Mouse (Mus musculus) testis, adult 2 months (tissue): ENCODE measurements around the gene Gipc2. TPM values are rescaled to one million over a fixed set of nuclear protein-coding genes. Genes with fewer than 3 reads are reported as not detected.

Source experiments
- H3K27ac ChIP-seq: fragments of 200-500 bp; 2 replicates; pipeline ENCODE4 v1.5.1; 2012; ENCODE audit warnings: low read depth, low read length; ENCODE audit not compliant: control insufficient read depth, insufficient read depth
- H3K27me3 ChIP-seq: fragments of 200-500 bp; 2 replicates; pipeline ENCODE4 v1.6.1; 2012; ENCODE audit warnings: mild to moderate bottlenecking, low read length, moderate library complexity; ENCODE audit not compliant: control insufficient read depth, insufficient read depth
- H3K36me3 ChIP-seq: fragments of 200-500 bp; 2 replicates; pipeline ENCODE4 v1.6.1; 2012; ENCODE audit warnings: mild to moderate bottlenecking, low read length; ENCODE audit not compliant: control insufficient read depth, insufficient read depth
- H3K4me1 ChIP-seq: fragments of 200-500 bp; 2 replicates; pipeline ENCODE4 v1.6.1; 2012; ENCODE audit warnings: low read length; ENCODE audit not compliant: control insufficient read depth, insufficient read depth
- H3K4me3 ChIP-seq: fragments of 200-500 bp; 2 replicates; pipeline ENCODE4 v1.5.1; 2012; ENCODE audit warnings: low read depth, mild to moderate bottlenecking, low read length, moderate library complexity, mixed read lengths; ENCODE audit not compliant: control insufficient read depth
- CTCF ChIP-seq: fragments of 200-500 bp; IDR thresholded peaks from 2 replicates; pipeline ENCODE4 v1.5.1; 2012; ENCODE audit warnings: low read depth, mild to moderate bottlenecking, inconsistent platforms, low read length, moderate library complexity; ENCODE audit not compliant: control insufficient read depth, insufficient read depth, insufficient replicate concordance
- POLR2A ChIP-seq: fragments of 200-500 bp; IDR thresholded peaks from 2 replicates; pipeline ENCODE4 v1.6.1; 2012; ENCODE audit warnings: low read depth, mild to moderate bottlenecking, inconsistent platforms, low read length, moderate library complexity; ENCODE audit not compliant: control insufficient read depth
- polyA plus RNA-seq: library from polyadenylated mRNA; depleted of rRNA; stranded (reverse); fragments of >200 nt; gene quantifications from 2 replicates; pipeline ENCODE4 v1.2.3, GENCODE M21; 2012

Gipc2 gene
- polyA plus RNA-seq, 1 experiment, result 9.7 TPM

DNA sequence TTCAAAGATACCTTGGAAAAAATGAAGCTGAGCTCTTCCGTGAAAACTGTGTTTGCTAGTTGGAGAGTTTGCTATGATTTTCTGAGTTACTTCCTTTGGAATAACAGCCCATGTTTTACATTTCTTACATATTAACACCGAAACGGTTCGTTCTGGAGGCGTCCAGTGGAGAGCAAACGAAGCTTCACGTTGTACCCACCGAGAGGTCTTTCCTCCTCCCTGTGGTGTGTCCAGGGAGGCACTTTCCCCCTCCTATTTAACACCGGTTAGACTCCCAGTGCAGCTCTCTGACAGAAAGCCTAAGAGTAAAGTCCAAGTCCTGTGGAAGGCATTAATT lies 1.0 kb downstream of the Gipc2 start:
- no peak overlapping the region for H3K4me3 ChIP-seq
- H3K36me3 ChIP-seq, result no peaks in the 10 kb centered on the region
- H3K4me1 ChIP-seq, result peaks cover 8% of the 10 kb centered on the region
- no peak overlapping the region for H3K27ac ChIP-seq
- H3K27me3 ChIP-seq, result no peaks in the 10 kb centered on the region
- TF ChIP-seq POLR2A (no peak), CTCF (no peak)

GRCm38 (mm10) chr3:152163320-152163719 lies 2.7 kb downstream of the Gipc2 start:
- Histone ChIP-seq H3K27ac (no peak overlapping the region), H3K36me3 (no peaks in the 10 kb centered on the region), H3K27me3 (no peaks in the 10 kb centered on the region), H3K4me1 (peaks cover 8% of the 10 kb centered on the region), H3K4me3 (no peak overlapping the region)
- TF ChIP-seq CTCF (no peak), POLR2A (no peak)

- no peaks in the 10 kb centered on the region for H3K27me3 ChIP-seq
- no peak overlapping the region for H3K4me3 ChIP-seq
- no peak overlapping the region for H3K27ac ChIP-seq
- H3K36me3 ChIP-seq, result no peaks in the 10 kb centered on the region
- TF ChIP-seq POLR2A (no peak), CTCF (no peak)
- H3K4me1 ChIP-seq, result peaks cover 11% of the 10 kb centered on the region
These were observed 5.4 kb downstream of the Gipc2 start for GRCm38 (mm10) chr3:152160607-152161006.

DNA sequence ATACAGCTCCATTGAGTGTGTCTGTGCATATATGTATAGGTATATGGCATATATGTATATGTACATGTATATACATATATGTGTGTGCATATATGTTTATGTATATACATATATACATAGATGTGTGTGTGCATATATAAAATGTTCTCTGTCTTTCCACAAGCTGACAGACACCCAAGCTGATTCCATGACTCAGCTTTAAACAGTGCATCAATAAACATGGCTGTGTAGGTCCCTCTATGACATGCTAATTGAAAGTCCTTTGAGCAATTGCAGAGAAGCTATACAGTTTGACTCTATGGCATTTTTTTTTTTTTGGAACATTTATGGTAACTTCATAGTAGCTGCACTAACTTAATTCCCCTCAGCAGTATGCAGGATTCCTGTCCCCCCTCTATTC lies 6.7 kb downstream of the Gipc2 start:
- no peak overlapping the region for H3K4me3 ChIP-seq
- H3K4me1 ChIP-seq, result peaks cover 8% of the 10 kb centered on the region
- H3K27me3 ChIP-seq, result no peaks in the 10 kb centered on the region
- TF ChIP-seq CTCF, result no peak
- TF ChIP-seq POLR2A, result no peak
- no peak overlapping the region for H3K27ac ChIP-seq
- H3K36me3 ChIP-seq, result no peaks in the 10 kb centered on the region

DNA sequence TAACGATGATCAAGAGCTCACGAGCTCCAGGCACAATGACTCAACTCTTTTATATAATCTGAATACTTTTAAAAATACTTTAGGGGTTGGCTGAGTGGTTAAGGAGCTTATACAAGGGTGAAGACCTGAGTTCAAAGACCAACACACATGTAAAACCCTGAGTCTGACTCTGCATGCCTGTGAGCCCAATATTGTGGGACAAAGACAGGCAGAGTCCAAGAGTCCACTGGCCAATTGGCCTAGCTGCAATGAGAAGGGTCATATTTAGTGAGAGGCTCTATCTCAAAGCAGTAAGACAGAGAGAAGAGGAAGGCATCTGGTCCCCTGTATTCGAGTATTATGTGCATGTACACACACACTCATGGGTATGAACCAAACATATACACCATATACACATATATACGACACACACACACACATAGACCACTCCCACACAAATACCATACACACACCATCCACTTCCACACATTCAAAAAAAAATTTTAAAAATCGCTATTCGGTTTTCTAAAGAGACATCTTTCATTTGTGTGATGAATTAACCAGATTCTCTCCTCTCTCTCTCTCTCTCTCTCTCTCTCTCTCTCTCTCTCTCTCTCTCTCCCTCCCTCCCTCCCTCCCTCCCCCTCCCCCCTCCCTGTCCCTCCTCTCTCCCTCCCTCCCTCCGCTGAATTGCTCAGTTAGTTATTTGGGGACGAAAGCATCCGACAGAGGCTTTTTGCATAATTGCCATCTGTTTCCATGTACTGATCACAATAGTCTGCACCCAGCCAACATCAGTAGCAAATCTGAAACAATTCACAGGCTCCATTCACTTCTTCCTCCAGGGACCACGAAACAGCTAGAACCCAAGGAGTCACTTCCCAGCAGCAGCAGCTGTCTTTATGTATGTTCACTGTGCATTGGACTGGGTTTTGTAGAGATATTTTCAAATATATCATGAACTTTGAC lies 7.4 kb downstream of the Gipc2 start:
- Histone ChIP-seq H3K36me3 (no peaks in the 10 kb centered on the region), H3K27ac (no peak overlapping the region), H3K27me3 (no peaks in the 10 kb centered on the region), H3K4me3 (no peak overlapping the region), H3K4me1 (peaks cover 8% of the 10 kb centered on the region)
- no peak for TF ChIP-seq POLR2A
- no peak for TF ChIP-seq CTCF

GRCm38 (mm10) chr3:152156816-152157496 lies 9.1 kb downstream of the Gipc2 start:
- Histone ChIP-seq H3K27me3 (no peaks in the 10 kb centered on the region), H3K4me3 (no peak overlapping the region; the same call in 1 of the 2 replicates), H3K27ac (no peak overlapping the region), H3K36me3 (no peaks in the 10 kb centered on the region), H3K4me1 (peaks cover 8% of the 10 kb centered on the region)
- TF ChIP-seq POLR2A (no peak), CTCF (no peak)

- no peak overlapping the region for H3K27ac ChIP-seq
- H3K27me3 ChIP-seq, result no peaks in the 10 kb centered on the region
- peaks cover 11% of the 10 kb centered on the region for H3K4me1 ChIP-seq
- TF ChIP-seq POLR2A (no peak), CTCF (no peak)
- H3K36me3 ChIP-seq, result no peaks in the 10 kb centered on the region
- H3K4me3 ChIP-seq, result no peak overlapping the region
These were observed 10.6 kb downstream of the Gipc2 start for GRCm38 (mm10) chr3:152155296-152155948.
